Mouse (Mus musculus) bone marrow, adult 2 months (tissue): ENCODE measurements around the gene Slc12a5.

Source experiments
- CTCF ChIP-seq: fragments of 200-500 bp; IDR thresholded peaks from 2 replicates; pipeline ENCODE4 v1.5.1; 2011; ENCODE audit warnings: low read length, control low read depth; ENCODE audit not compliant: control insufficient read depth, insufficient read depth
- POLR2A ChIP-seq: fragments of 200-500 bp; IDR thresholded peaks from 2 replicates; pipeline ENCODE4 v1.6.1; 2011; ENCODE audit warnings: low read depth, mild to moderate bottlenecking, control low read depth, low read length, borderline replicate concordance; ENCODE audit not compliant: control insufficient read depth

- no peak for TF ChIP-seq CTCF
- TF ChIP-seq POLR2A = no peak
Observed at GRCm38 (mm10) chr2:165043090-165043636, 82.6 kb downstream of the Slc12a5 start.
